Mouse (Mus musculus) embryonic facial prominence, embryonic 13.5 days (tissue): ENCODE measurements around the gene Enox1. TPM values are rescaled to one million over a fixed set of nuclear protein-coding genes. Genes with fewer than 3 reads are reported as not detected.
A peak's percentile ranks its signal among the peaks of the same experiment; 100 is the strongest.

Experiments
- ATAC-seq: fragments of 200-750 bp; cut with Nextera tagmentation; 2 replicates; pipeline ENCODE4 v1.8.0; 2017; ENCODE audit warnings: low read depth; ENCODE audit not compliant: insufficient number of reproducible peaks, insufficient read depth, low FRiP score, low TSS enrichment
- H3K27ac ChIP-seq: fragments of 300-500 bp; sonication (generic); 2 replicates; pipeline ENCODE4 v1.5.1; 2015; ENCODE audit warnings: moderate library complexity, mild to moderate bottlenecking, inconsistent platforms
- H3K27me3 ChIP-seq: fragments of 300-500 bp; sonication (generic); 2 replicates; pipeline ENCODE4 v1.6.1; 2015; ENCODE audit warnings: mild to moderate bottlenecking, inconsistent platforms
- H3K36me3 ChIP-seq: fragments of 300-500 bp; sonication (generic); 2 replicates; pipeline ENCODE4 v1.6.1; 2015; ENCODE audit warnings: mild to moderate bottlenecking, inconsistent platforms
- H3K4me1 ChIP-seq: fragments of 300-500 bp; sonication (generic); 2 replicates; pipeline ENCODE4 v1.6.1; 2015; ENCODE audit warnings: inconsistent platforms
- H3K4me2 ChIP-seq: fragments of 300-500 bp; sonication (generic); 2 replicates; pipeline ENCODE4 v1.6.1; 2015; ENCODE audit warnings: moderate library complexity, mild to moderate bottlenecking, inconsistent platforms
- H3K4me3 ChIP-seq: fragments of 300-500 bp; sonication (generic); 2 replicates; pipeline ENCODE4 v1.5.1; 2015; ENCODE audit warnings: mild to moderate bottlenecking, inconsistent platforms
- H3K9ac ChIP-seq: fragments of 300-500 bp; sonication (generic); 2 replicates; pipeline ENCODE4 v1.6.1; 2015; ENCODE audit warnings: mild to moderate bottlenecking, inconsistent platforms
- H3K9me3 ChIP-seq: fragments of 300-500 bp; sonication (generic); 2 replicates; pipeline ENCODE4 v1.6.1; 2016; ENCODE audit warnings: inconsistent platforms
- WGBS: fragments of 180-500 bp; shearing (Covaris S2); methylation state at CpG from one replicate; pipeline ENCODE4 v1.1.7; 2015; ENCODE audit warnings: mixed read lengths; 5-methylcytosine and 5-hydroxymethylcytosine counted together
- polyA plus RNA-seq: library from polyadenylated mRNA; unstranded; fragments of >200 nt; fragmentation: Nextera tagmentation; extraction: Ambion mirVana; gene quantifications from 2 replicates; pipeline ENCODE4 v1.2.1, GENCODE M21; 2015

Gene Enox1
- polyA plus RNA-seq, 1 experiment from 2014 or later: 19.6 TPM

- Histone ChIP-seq H3K4me3 (no peak overlapping the region), H3K9me3 (no peaks in the 10 kb centered on the region), H3K27ac (no peak overlapping the region), H3K4me1 (peaks cover 5% of the 10 kb centered on the region; the same call in 1 of the 2 replicates), H3K27me3 (no peaks in the 10 kb centered on the region), H3K4me2 (no peak overlapping the region), H3K36me3 (no peaks in the 10 kb centered on the region), H3K9ac (no peak overlapping the region)
- 61% methylated on average over 5 of the region's 5 CpGs for WGBS
- no peak for ATAC-seq
Measured at GRCm38 (mm10) chr14:77559792-77560191, 403.2 kb downstream of the Enox1 start.

DNA sequence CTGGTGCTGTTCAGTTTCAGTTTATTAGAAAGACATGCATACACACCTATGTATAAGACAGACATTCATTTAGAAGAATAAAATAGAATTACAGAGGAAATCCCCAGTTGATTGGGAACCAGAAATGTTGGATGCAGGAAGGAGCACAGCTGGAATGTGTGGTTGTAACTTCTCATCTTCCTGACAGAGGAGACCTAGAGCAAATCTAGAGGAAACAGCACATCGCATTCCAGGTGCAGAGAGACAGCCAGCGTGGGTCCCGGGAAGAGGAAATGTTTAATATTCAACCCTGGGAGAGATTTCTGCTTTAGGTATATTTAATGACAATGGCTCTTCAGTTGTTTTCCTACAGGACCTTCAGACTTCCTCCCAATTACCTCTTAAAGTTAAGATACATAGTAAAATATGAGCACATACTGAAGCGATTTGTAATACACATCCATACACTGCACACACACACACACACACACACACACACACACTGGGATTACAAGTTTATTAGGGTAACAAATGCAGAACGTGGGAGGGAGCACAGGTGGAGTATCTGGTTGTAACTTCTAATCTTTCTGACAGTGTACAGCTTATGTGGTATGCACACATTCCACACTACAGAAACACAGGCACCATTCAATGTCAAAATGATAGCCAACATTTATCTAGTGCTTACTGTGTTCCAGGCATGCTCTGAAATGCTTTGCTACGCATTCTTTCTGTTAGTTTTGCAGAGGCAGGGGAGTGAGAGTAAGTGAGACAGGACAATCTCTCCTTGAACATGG lies 405.4 kb downstream of the Enox1 start:
- ATAC-seq: no peak

DNA sequence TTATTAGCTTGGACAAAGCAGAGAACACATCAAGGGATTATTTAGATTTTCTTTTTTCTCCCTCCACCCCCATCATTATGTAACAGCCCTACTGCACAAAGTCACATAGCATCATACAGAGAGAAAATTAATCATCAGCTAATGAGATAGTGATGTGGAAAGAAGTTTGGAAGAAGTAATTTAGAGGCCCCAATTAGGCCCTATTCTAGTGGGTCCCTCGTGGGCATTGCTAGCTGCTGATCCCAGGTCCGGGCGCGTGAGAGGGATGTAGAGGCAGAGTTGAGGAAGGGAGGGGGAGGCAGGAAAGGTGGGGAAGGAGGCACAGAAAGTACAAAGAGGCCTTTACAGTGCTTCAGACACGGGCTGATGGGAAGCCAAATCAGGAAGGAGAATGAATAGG lies 407.4 kb downstream of the Enox1 start:
- Histone ChIP-seq H3K4me2 (no peak overlapping the region), H3K9ac (no peak overlapping the region), H3K9me3 (0 out of 2 replicates have a peak, but pooled peaks cover 4% of the 10 kb centered on the region), H3K36me3 (no peaks in the 10 kb centered on the region), H3K27ac (no peak overlapping the region), H3K4me3 (no peak overlapping the region), H3K27me3 (no peaks in the 10 kb centered on the region), H3K4me1 (peaks cover 5% of the 10 kb centered on the region; the same call in 1 of the 2 replicates)
- 71% methylated on average over 5 of the region's 5 CpGs for WGBS
- ATAC-seq: no peak

More for the DNA sequence above, 405.4 kb downstream of the Enox1 start:
- WGBS: 60% methylated on average over 6 of the region's 6 CpGs
- H3K4me1 ChIP-seq: peaks cover 5% of the 10 kb centered on the region; the same call in 1 of the 2 replicates
- H3K4me2 ChIP-seq: no peak overlapping the region
- H3K27me3 ChIP-seq: no peaks in the 10 kb centered on the region
- H3K27ac ChIP-seq: no peak overlapping the region
- no peak overlapping the region for H3K4me3 ChIP-seq
- H3K9ac ChIP-seq: no peak overlapping the region
- H3K36me3 ChIP-seq: no peaks in the 10 kb centered on the region
- H3K9me3 ChIP-seq: no peaks in the 10 kb centered on the region

DNA sequence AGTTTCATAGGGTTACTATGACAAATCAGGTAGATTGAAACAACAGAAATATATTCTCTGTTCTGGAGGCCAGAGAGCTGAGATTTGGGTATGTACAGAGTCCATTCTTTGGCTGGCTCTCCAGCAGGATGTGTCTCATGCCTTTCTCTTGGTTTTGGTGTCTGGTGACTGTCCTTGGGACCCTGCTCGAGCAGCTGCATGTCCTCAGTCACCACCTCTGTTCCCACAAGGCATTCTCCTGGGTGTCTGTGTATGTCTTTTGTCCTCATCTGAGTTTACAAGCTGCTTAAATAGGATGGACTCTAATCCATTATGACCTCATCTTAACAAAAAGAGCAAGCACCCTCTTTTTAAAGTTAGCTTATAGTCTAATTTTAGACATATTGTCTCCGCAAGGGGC lies 410.6 kb downstream of the Enox1 start:
- H3K27ac ChIP-seq: no peak overlapping the region
- no peaks in the 10 kb centered on the region for H3K4me1 ChIP-seq
- H3K9ac ChIP-seq: no peak overlapping the region
- H3K27me3 ChIP-seq: no peaks in the 10 kb centered on the region
- H3K4me3 ChIP-seq: no peak overlapping the region
- WGBS: 77% methylated on average over 2 of the region's 2 CpGs
- H3K9me3 ChIP-seq: 0 out of 2 replicates have a peak, but pooled peaks cover 4% of the 10 kb centered on the region
- H3K4me2 ChIP-seq: no peak overlapping the region
- no peaks in the 10 kb centered on the region for H3K36me3 ChIP-seq
- no peak for ATAC-seq

- H3K36me3 ChIP-seq: no peaks in the 10 kb centered on the region
- whole genome bisulfite sequencing: 7% methylated on average over 3 of the region's 3 CpGs
- H3K27me3 ChIP-seq: no peaks in the 10 kb centered on the region
- H3K9me3 ChIP-seq: no peaks in the 10 kb centered on the region
- H3K9ac ChIP-seq: no peak overlapping the region
- H3K4me2 ChIP-seq: no peak overlapping the region
- H3K27ac ChIP-seq: peak overlapping the region; percentile 44
- peaks cover 14% of the 10 kb centered on the region for H3K4me1 ChIP-seq
- ATAC-seq: 0 out of 2 replicates have a peak, but pooled peaks have one; percentile 71
- no peak overlapping the region for H3K4me3 ChIP-seq
Measured at GRCm38 (mm10) chr14:77574436-77574835, 417.9 kb downstream of the Enox1 start.

- H3K9ac ChIP-seq: no peak overlapping the region
- H3K36me3 ChIP-seq: no peaks in the 10 kb centered on the region
- H3K4me3 ChIP-seq: no peak overlapping the region
- peaks cover 32% of the 10 kb centered on the region for H3K4me1 ChIP-seq
- ATAC-seq: no peak
- no peaks in the 10 kb centered on the region for H3K9me3 ChIP-seq
- H3K4me2 ChIP-seq: no peak overlapping the region
- no peaks in the 10 kb centered on the region for H3K27me3 ChIP-seq
- no peak overlapping the region for H3K27ac ChIP-seq
- WGBS: 69% methylated on average over 5 of the region's 5 CpGs
Measured at GRCm38 (mm10) chr14:77576411-77576810, 419.8 kb downstream of the Enox1 start.

GRCm38 (mm10) chr14:77577481-77578251 lies 421.1 kb downstream of the Enox1 start:
- H3K27ac ChIP-seq: no peak overlapping the region
- WGBS: 75% methylated on average over 18 of the region's 18 CpGs
- no peak for ATAC-seq
- H3K27me3 ChIP-seq: no peaks in the 10 kb centered on the region
- no peak overlapping the region for H3K4me3 ChIP-seq
- peaks cover 42% of the 10 kb centered on the region for H3K4me1 ChIP-seq
- no peak overlapping the region for H3K9ac ChIP-seq
- H3K9me3 ChIP-seq: no peaks in the 10 kb centered on the region
- H3K4me2 ChIP-seq: no peak overlapping the region
- H3K36me3 ChIP-seq: no peaks in the 10 kb centered on the region

GRCm38 (mm10) chr14:77578355-77578754 lies 421.8 kb downstream of the Enox1 start:
- Histone ChIP-seq H3K9me3 (no peaks in the 10 kb centered on the region), H3K4me2 (no peak overlapping the region), H3K4me3 (no peak overlapping the region), H3K36me3 (no peaks in the 10 kb centered on the region), H3K9ac (no peak overlapping the region), H3K27me3 (no peaks in the 10 kb centered on the region), H3K27ac (no peak overlapping the region), H3K4me1 (peaks cover 42% of the 10 kb centered on the region)
- 69% methylated on average over 7 of the region's 7 CpGs for WGBS
- ATAC-seq: no peak

- no peaks in the 10 kb centered on the region for H3K9me3 ChIP-seq
- H3K4me2 ChIP-seq: no peak overlapping the region
- H3K4me1 ChIP-seq: peaks cover 36% of the 10 kb centered on the region
- no peak overlapping the region for H3K4me3 ChIP-seq
- H3K36me3 ChIP-seq: no peaks in the 10 kb centered on the region
- H3K27ac ChIP-seq: peak overlapping the region; percentile 60
- H3K9ac ChIP-seq: no peak overlapping the region
- peak; percentile 52; the same call in 1 of the 2 replicates for ATAC-seq
- WGBS: 62% methylated on average over 14 of the region's 14 CpGs
- no peaks in the 10 kb centered on the region for H3K27me3 ChIP-seq
Measured at GRCm38 (mm10) chr14:77580106-77580936, 423.8 kb downstream of the Enox1 start.

GRCm38 (mm10) chr14:77580937-77581270 lies 424.3 kb downstream of the Enox1 start:
- Histone ChIP-seq H3K4me2 (no peak overlapping the region), H3K4me3 (no peak overlapping the region), H3K27ac (peak overlapping the region; percentile 60), H3K27me3 (no peaks in the 10 kb centered on the region), H3K9me3 (no peaks in the 10 kb centered on the region), H3K36me3 (no peaks in the 10 kb centered on the region), H3K4me1 (peaks cover 42% of the 10 kb centered on the region), H3K9ac (0 out of 2 replicates have a peak overlapping the region, but pooled peaks have one; percentile 33)
- peak; percentile 50; the same call in 1 of the 2 replicates for ATAC-seq
- WGBS: 19% methylated on average over 5 of the region's 5 CpGs

- peak; percentile 26; the same call in 1 of the 2 replicates for ATAC-seq
- Histone ChIP-seq H3K27ac (peak overlapping the region; percentile 41; the same call in 1 of the 2 replicates), H3K4me1 (peaks cover 44% of the 10 kb centered on the region), H3K4me2 (no peak overlapping the region), H3K4me3 (no peak overlapping the region), H3K9me3 (no peaks in the 10 kb centered on the region), H3K9ac (no peak overlapping the region), H3K27me3 (no peaks in the 10 kb centered on the region), H3K36me3 (no peaks in the 10 kb centered on the region)
- 29% methylated on average over 6 of the region's 6 CpGs for WGBS
Measured at GRCm38 (mm10) chr14:77581616-77582015, 425.1 kb downstream of the Enox1 start.
